Mouse (Mus musculus) liver, postnatal 0 days (tissue): ENCODE data around the gene Baz2a. TPM values are rescaled to one million over a fixed set of nuclear protein-coding genes. Genes with fewer than 3 reads are reported as not detected.
A peak's percentile ranks its signal among the peaks of the same experiment; 100 is the strongest.

ENCODE experiments used
- ATAC-seq: fragments of 200-750 bp; cut with Nextera tagmentation; 2 replicates; pipeline ENCODE4 v1.8.0; 2017; ENCODE audit warnings: mild to moderate bottlenecking, moderate library complexity
- DNase-seq: peaks from one replicate; pipeline ENCODE4 v3.0.0-alpha.2; 2016
- H3K27ac ChIP-seq: fragments of 300-500 bp; sonication (generic); 2 replicates; pipeline ENCODE4 v1.5.1; 2014; ENCODE audit warnings: antibody characterized with exemption, moderate library complexity, mild to moderate bottlenecking, low read depth
- H3K27me3 ChIP-seq: fragments of 300-500 bp; sonication (generic); 2 replicates; pipeline ENCODE4 v1.6.1; 2014; ENCODE audit warnings: low read length, control low read depth, mixed read lengths; ENCODE audit not compliant: insufficient read depth
- H3K36me3 ChIP-seq: fragments of 300-500 bp; sonication (generic); replicated peaks from 2 replicates; pipeline ENCODE4 v1.6.1; 2014; ENCODE audit warnings: mild to moderate bottlenecking, control low read depth, low read length, moderate library complexity, mixed read lengths; ENCODE audit not compliant: insufficient read depth
- H3K4me1 ChIP-seq: fragments of 300-500 bp; sonication (generic); 2 replicates; pipeline ENCODE4 v1.6.1; 2014; ENCODE audit warnings: antibody characterized with exemption, mild to moderate bottlenecking, control low read depth; ENCODE audit not compliant: insufficient read depth
- H3K4me2 ChIP-seq: fragments of 300-500 bp; sonication (generic); 2 replicates; pipeline ENCODE4 v1.6.1; 2014; ENCODE audit warnings: low read depth, mild to moderate bottlenecking, low read length, moderate library complexity, mixed read lengths
- H3K4me3 ChIP-seq: fragments of 300-500 bp; sonication (generic); 2 replicates; pipeline ENCODE4 v1.5.1; 2014; ENCODE audit warnings: low read depth, low read length
- H3K9ac ChIP-seq: fragments of 300-500 bp; sonication (generic); replicated peaks from 2 replicates; pipeline ENCODE4 v1.6.1; 2014; ENCODE audit warnings: mild to moderate bottlenecking, moderate library complexity
- H3K9me3 ChIP-seq: fragments of 300-500 bp; sonication (generic); 2 replicates; pipeline ENCODE4 v1.6.1; 2016; ENCODE audit warnings: mild to moderate bottlenecking, control low read depth, low read length, mixed read lengths
- CTCF ChIP-seq: sonication (generic); IDR thresholded peaks from 2 replicates; pipeline ENCODE4 v1.5.1; 2016; ENCODE audit warnings: antibody characterized with exemption, low read depth
- EP300 ChIP-seq: IDR thresholded peaks from 2 replicates; pipeline ENCODE4 v1.6.1; 2016; ENCODE audit warnings: antibody characterized with exemption, low read depth, mild to moderate bottlenecking
- WGBS: fragments of 180-500 bp; shearing (Covaris S2); extraction: QIAGEN DNeasy Blood & Tissue Kit; methylation state at CpG from one replicate; pipeline ENCODE4 v1.1.7; 2014; ENCODE audit not compliant: insufficient replicate concordance; 5-methylcytosine and 5-hydroxymethylcytosine counted together
- polyA plus RNA-seq: library from polyadenylated mRNA; unstranded; fragments of >200 nt; fragmentation: Nextera tagmentation; extraction: Ambion mirVana; gene quantifications from 2 replicates; pipeline ENCODE4 v1.2.1, GENCODE M21; 2015

Baz2a gene
- polyA plus RNA-seq, 1 experiment from 2014 or later, result 5.4 TPM

GRCm38 (mm10) chr10:128140236-128140952 lies 49.0 kb downstream of the Baz2a start:
- Histone ChIP-seq H3K4me1 (no peaks in the 10 kb centered on the region), H3K27ac (no peak overlapping the region), H3K27me3 (no peaks in the 10 kb centered on the region), H3K9me3 (no peaks in the 10 kb centered on the region), H3K9ac (no peak overlapping the region), H3K4me3 (no peak overlapping the region), H3K4me2 (no peak overlapping the region), H3K36me3 (peaks cover 9% of the 10 kb centered on the region; the same call in 1 of the 2 replicates)
- peak; percentile 65 for DNase-seq
- no peak for ATAC-seq
- 65% methylated on average over 12 of the region's 12 CpGs for WGBS
- TF ChIP-seq EP300, result no peak
- TF ChIP-seq CTCF, result peak; percentile 90

- Histone ChIP-seq H3K4me3 (no peak overlapping the region), H3K4me1 (no peaks in the 10 kb centered on the region), H3K36me3 (peaks cover 6% of the 10 kb centered on the region; the same call in 1 of the 2 replicates), H3K27me3 (no peaks in the 10 kb centered on the region), H3K27ac (no peak overlapping the region), H3K9ac (no peak overlapping the region), H3K4me2 (no peak overlapping the region), H3K9me3 (no peaks in the 10 kb centered on the region)
- TF ChIP-seq CTCF (peak; percentile 39), EP300 (no peak)
- DNase-seq (no peak), ATAC-seq (no peak)
- 65% methylated on average over 2 of the region's 2 CpGs for WGBS
Measured at GRCm38 (mm10) chr10:128142165-128142564, 50.8 kb downstream of the Baz2a start.

GRCm38 (mm10) chr10:128143659-128144058 lies 52.3 kb downstream of the Baz2a start:
- Histone ChIP-seq H3K4me2 (no peak overlapping the region), H3K9me3 (no peaks in the 10 kb centered on the region), H3K27ac (no peak overlapping the region), H3K36me3 (peaks cover 2% of the 10 kb centered on the region; the same call in 1 of the 2 replicates), H3K4me1 (no peaks in the 10 kb centered on the region), H3K27me3 (no peaks in the 10 kb centered on the region), H3K9ac (no peak overlapping the region), H3K4me3 (no peak overlapping the region)
- DNase-seq (no peak), ATAC-seq (no peak)
- WGBS, result 71% methylated on average over 4 of the region's 4 CpGs
- TF ChIP-seq EP300, result no peak
- no peak for TF ChIP-seq CTCF

GRCm38 (mm10) chr10:128144961-128145360 lies 53.6 kb downstream of the Baz2a start:
- H3K27ac ChIP-seq, result no peak overlapping the region
- no peaks in the 10 kb centered on the region for H3K9me3 ChIP-seq
- 39% methylated on average over 2 of the region's 2 CpGs for WGBS
- no peak for ATAC-seq
- TF ChIP-seq CTCF, result no peak
- no peak for TF ChIP-seq EP300
- no peak overlapping the region for H3K4me2 ChIP-seq
- no peak overlapping the region for H3K4me3 ChIP-seq
- no peaks in the 10 kb centered on the region for H3K27me3 ChIP-seq
- 0 out of 2 replicates have a peak, but pooled peaks cover 2% of the 10 kb centered on the region for H3K36me3 ChIP-seq
- no peak overlapping the region for H3K9ac ChIP-seq
- DNase-seq, result no peak
- H3K4me1 ChIP-seq, result peaks cover 7% of the 10 kb centered on the region

- TF ChIP-seq CTCF, result no peak
- no peak for TF ChIP-seq EP300
- H3K36me3 ChIP-seq, result no peaks in the 10 kb centered on the region
- H3K9me3 ChIP-seq, result no peaks in the 10 kb centered on the region
- H3K9ac ChIP-seq, result peak overlapping the region; percentile 53; the same call in 1 of the 2 replicates
- 88% methylated on average over 5 of the region's 5 CpGs for WGBS
- peak overlapping the region; percentile 58 for H3K27ac ChIP-seq
- no peaks in the 10 kb centered on the region for H3K27me3 ChIP-seq
- peak overlapping the region; percentile 62 for H3K4me2 ChIP-seq
- peaks cover 10% of the 10 kb centered on the region for H3K4me1 ChIP-seq
- peak overlapping the region; percentile 34; the same call in 1 of the 2 replicates for H3K4me3 ChIP-seq
- DNase-seq (no peak), ATAC-seq (no peak)
Measured at GRCm38 (mm10) chr10:128148789-128149365, 57.5 kb downstream of the Baz2a start.

GRCm38 (mm10) chr10:128149592-128149991 lies 58.2 kb downstream of the Baz2a start:
- Histone ChIP-seq H3K36me3 (no peaks in the 10 kb centered on the region), H3K27ac (peak overlapping the region; percentile 58), H3K27me3 (no peaks in the 10 kb centered on the region), H3K9me3 (no peaks in the 10 kb centered on the region), H3K9ac (peak overlapping the region; percentile 53), H3K4me1 (peaks cover 10% of the 10 kb centered on the region), H3K4me3 (peak overlapping the region; percentile 34), H3K4me2 (peak overlapping the region; percentile 62)
- DNase-seq (peak; percentile 74), ATAC-seq (peak; percentile 94)
- 2% methylated on average over 5 of the region's 5 CpGs for WGBS
- peak; percentile 34; the same call in 1 of the 2 replicates for TF ChIP-seq EP300
- TF ChIP-seq CTCF, result peak; percentile 71
